Mouse (Mus musculus) midbrain, embryonic 13.5 days (tissue): ENCODE data around the gene Rnf123. TPM values are rescaled to one million over a fixed set of nuclear protein-coding genes. Genes with fewer than 3 reads are reported as not detected.
A peak's percentile ranks its signal among the peaks of the same experiment; 100 is the strongest.

Experiments
- ATAC-seq: fragments of 200-750 bp; cut with Nextera tagmentation; 2 replicates; pipeline ENCODE4 v1.8.0; 2017; ENCODE audit warnings: mild to moderate bottlenecking, moderate TSS enrichment, moderate library complexity
- H3K27ac ChIP-seq: fragments of 300-500 bp; sonication (generic); 2 replicates; pipeline ENCODE4 v1.5.1; 2015; ENCODE audit warnings: inconsistent platforms, mild to moderate bottlenecking, moderate library complexity
- H3K27me3 ChIP-seq: fragments of 300-500 bp; sonication (generic); 2 replicates; pipeline ENCODE4 v1.6.1; 2015; ENCODE audit warnings: mild to moderate bottlenecking, inconsistent platforms
- H3K36me3 ChIP-seq: fragments of 300-500 bp; sonication (generic); 2 replicates; pipeline ENCODE4 v1.6.1; 2015; ENCODE audit warnings: mild to moderate bottlenecking, inconsistent platforms
- H3K4me1 ChIP-seq: fragments of 300-500 bp; sonication (generic); replicated peaks from 2 replicates; pipeline ENCODE4 v1.6.1; 2015; ENCODE audit warnings: inconsistent platforms
- H3K4me2 ChIP-seq: fragments of 300-500 bp; sonication (generic); replicated peaks from 2 replicates; pipeline ENCODE4 v1.6.1; 2015; ENCODE audit warnings: moderate library complexity, mild to moderate bottlenecking, inconsistent platforms
- H3K4me3 ChIP-seq: fragments of 300-500 bp; sonication (generic); replicated peaks from 2 replicates; pipeline ENCODE4 v1.5.1; 2015; ENCODE audit warnings: mild to moderate bottlenecking, inconsistent platforms
- H3K9ac ChIP-seq: fragments of 300-500 bp; sonication (generic); replicated peaks from 2 replicates; pipeline ENCODE4 v1.6.1; 2015; ENCODE audit warnings: mild to moderate bottlenecking, inconsistent platforms
- H3K9me3 ChIP-seq: fragments of 300-500 bp; sonication (generic); 2 replicates; pipeline ENCODE4 v1.6.1; 2016; ENCODE audit warnings: mild to moderate bottlenecking, inconsistent platforms
- WGBS: fragments of 180-500 bp; shearing (Covaris S2); methylation state at CpG from one replicate; pipeline ENCODE4 v1.1.7; 2015; 5-methylcytosine and 5-hydroxymethylcytosine counted together
- polyA plus RNA-seq: library from polyadenylated mRNA; unstranded; fragments of >200 nt; fragmentation: Nextera tagmentation; extraction: Ambion mirVana; gene quantifications from 2 replicates; pipeline ENCODE4 v1.2.1, GENCODE M21; 2015

Rnf123 gene
- polyA plus RNA-seq, 1 experiment from 2014 or later = 46.2 TPM

GRCm38 (mm10) chr9:108055661-108056237 is 27.4 kb downstream of the Rnf123 start:
- H3K4me2 ChIP-seq = no peak overlapping the region
- H3K9ac ChIP-seq = no peak overlapping the region
- H3K36me3 ChIP-seq = peaks cover 85% of the 10 kb centered on the region
- no peak overlapping the region for H3K27ac ChIP-seq
- ATAC-seq = no peak
- no peak overlapping the region for H3K4me3 ChIP-seq
- H3K4me1 ChIP-seq = peaks cover 12% of the 10 kb centered on the region
- 91% methylated on average over 6 of the region's 6 CpGs for WGBS
- no peaks in the 10 kb centered on the region for H3K27me3 ChIP-seq
- H3K9me3 ChIP-seq = no peaks in the 10 kb centered on the region

DNA sequence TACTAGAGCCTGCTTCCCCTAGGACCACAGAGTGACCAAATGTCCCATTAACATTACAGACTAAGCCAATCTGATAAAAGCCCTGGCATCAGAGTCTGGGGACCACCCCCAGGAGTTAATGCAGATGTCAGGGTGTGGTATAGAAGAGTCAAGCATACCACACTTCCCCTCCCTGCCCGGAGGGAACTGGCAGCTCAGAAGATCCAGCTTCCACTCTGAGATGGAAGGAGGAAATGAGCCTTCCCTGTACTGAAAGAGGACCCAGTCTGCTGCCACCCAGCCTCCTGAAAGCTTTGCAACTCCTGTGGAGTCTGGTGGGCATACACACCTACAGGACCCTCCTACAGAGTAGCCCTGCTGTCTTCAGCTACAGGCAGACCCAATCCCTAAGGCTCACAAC is 28.1 kb downstream of the Rnf123 start:
- H3K4me1 ChIP-seq = peaks cover 16% of the 10 kb centered on the region
- H3K4me3 ChIP-seq = no peak overlapping the region
- ATAC-seq = no peak
- no peaks in the 10 kb centered on the region for H3K9me3 ChIP-seq
- 82% methylated on average over 1 of the region's 1 CpGs for WGBS
- peaks cover 84% of the 10 kb centered on the region for H3K36me3 ChIP-seq
- H3K4me2 ChIP-seq = no peak overlapping the region
- no peaks in the 10 kb centered on the region for H3K27me3 ChIP-seq
- H3K27ac ChIP-seq = no peak overlapping the region
- no peak overlapping the region for H3K9ac ChIP-seq

GRCm38 (mm10) chr9:108054331-108055040 is 28.7 kb downstream of the Rnf123 start:
- Histone ChIP-seq H3K36me3 (peaks cover 78% of the 10 kb centered on the region), H3K9ac (no peak overlapping the region)

DNA sequence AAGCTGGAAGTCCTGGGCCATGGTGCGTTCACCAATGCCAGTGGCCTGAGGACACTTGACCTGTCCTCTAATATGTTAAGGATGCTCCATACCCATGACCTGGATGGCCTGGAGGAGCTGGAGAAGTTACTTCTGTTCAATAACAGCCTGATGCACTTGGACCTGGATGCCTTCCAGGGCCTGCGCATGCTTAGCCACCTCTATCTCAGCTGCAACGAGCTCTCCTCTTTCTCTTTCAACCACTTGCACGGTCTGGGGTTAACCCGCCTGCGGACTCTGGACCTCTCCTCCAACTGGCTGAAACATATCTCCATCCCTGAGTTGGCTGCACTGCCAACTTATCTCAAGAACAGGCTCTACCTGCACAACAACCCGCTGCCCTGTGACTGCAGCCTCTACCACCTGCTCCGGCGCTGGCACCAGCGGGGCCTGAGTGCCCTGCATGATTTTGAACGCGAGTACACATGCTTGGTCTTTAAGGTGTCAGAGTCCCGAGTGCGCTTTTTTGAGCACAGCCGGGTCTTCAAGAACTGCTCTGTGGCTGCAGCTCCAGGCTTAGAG is 29.4 kb downstream of the Rnf123 start:
- WGBS = 92% methylated on average over 15 of the region's 15 CpGs
- H3K9ac ChIP-seq = no peak overlapping the region
- peaks cover 70% of the 10 kb centered on the region for H3K36me3 ChIP-seq

More at GRCm38 (mm10) chr9:108054331-108055040, 28.7 kb downstream of the Rnf123 start:
- no peak overlapping the region for H3K4me3 ChIP-seq
- 91% methylated on average over 22 of the region's 22 CpGs for WGBS
- H3K27ac ChIP-seq = no peak overlapping the region
- no peaks in the 10 kb centered on the region for H3K9me3 ChIP-seq
- ATAC-seq = no peak
- peaks cover 22% of the 10 kb centered on the region for H3K4me1 ChIP-seq
- H3K27me3 ChIP-seq = no peaks in the 10 kb centered on the region
- no peak overlapping the region for H3K4me2 ChIP-seq

DNA sequence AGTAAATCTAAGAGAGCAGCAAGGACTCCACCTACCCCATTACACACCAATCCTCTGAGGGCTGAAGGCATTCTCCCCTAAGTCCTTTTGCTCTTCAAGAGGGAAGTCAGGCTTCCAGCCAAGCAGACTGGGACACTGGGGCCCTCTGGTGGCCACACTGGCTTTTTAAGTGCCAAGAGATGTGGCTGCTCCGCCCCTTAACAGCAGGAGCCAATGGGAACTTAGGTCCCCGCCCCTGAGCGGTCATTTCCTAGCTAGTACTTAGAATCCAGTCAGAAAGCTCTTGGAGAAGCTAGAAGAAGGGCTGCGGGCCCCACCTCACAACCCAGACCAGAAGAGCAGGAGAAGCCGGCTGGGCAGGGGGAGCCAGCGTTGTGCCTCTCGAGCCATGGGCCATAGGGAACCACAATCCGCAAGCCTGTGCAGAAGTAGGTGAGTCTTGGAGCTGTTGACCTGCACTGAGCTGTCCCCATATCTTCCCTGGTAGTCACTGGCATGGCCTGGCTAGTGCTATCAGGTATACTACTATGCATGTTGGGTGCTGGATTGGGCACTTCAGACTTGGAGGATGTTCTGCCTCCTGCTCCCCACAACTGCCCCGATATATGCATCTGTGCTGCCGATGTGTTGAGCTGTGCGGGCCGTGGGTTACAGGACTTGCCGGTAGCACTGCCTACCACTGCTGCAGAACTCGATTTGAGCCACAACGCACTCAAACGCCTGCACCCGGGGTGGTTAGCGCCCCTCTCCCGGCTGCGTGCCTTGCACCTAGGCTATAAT is 30.1 kb downstream of the Rnf123 start, which contains the start of gene Amigo3:
TSS of gene Amigo3 (plus strand) at position 275 of the 780 bp plus-strand sequence.
- Histone ChIP-seq H3K36me3 (peaks cover 64% of the 10 kb centered on the region), H3K4me1 (peaks cover 29% of the 10 kb centered on the region), H3K4me2 (peak within 1 kb of the TSS; percentile 28), H3K9me3 (no peaks in the 10 kb centered on the region), H3K27ac (no peak within 1 kb of the TSS), H3K4me3 (0 out of 2 replicates have a peak within 1 kb of the TSS, but pooled peaks have one; percentile 2), H3K9ac (no peak within 1 kb of the TSS), H3K27me3 (no peaks in the 10 kb centered on the region)
- 61% methylated on average over 20 of the region's 20 CpGs for WGBS
- ATAC-seq = peak; percentile 15

More for the DNA sequence above, 29.4 kb downstream of the Rnf123 start:
- H3K4me3 ChIP-seq = no peak overlapping the region
- no peak for ATAC-seq
- H3K9me3 ChIP-seq = no peaks in the 10 kb centered on the region
- H3K27ac ChIP-seq = no peak overlapping the region
- H3K4me2 ChIP-seq = no peak overlapping the region
- peaks cover 23% of the 10 kb centered on the region for H3K4me1 ChIP-seq
- no peaks in the 10 kb centered on the region for H3K27me3 ChIP-seq

DNA sequence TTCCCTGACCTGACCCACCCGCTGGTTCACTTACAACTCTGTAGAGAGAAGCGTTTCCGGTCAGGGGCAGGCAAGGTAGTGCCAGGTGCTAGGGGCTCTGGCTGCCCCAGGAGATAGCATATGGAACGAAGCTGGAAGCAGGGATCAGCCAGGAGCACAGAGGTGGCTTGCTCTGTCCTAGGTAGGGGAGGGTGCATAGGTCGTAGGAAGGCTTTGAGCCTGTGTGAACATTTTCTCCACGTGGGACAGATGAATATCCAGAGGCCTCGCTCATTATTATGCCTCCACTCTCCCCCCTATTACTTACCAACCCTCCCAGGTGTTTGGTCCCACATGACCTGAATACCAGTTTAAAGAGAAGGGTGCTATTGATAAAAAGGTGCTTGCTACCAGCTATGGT is 30.7 kb downstream of the Rnf123 start:
- Histone ChIP-seq H3K9ac (no peak overlapping the region), H3K4me2 (no peak overlapping the region), H3K4me1 (peaks cover 35% of the 10 kb centered on the region), H3K9me3 (no peaks in the 10 kb centered on the region), H3K27me3 (no peaks in the 10 kb centered on the region), H3K36me3 (peaks cover 63% of the 10 kb centered on the region), H3K4me3 (no peak overlapping the region), H3K27ac (no peak overlapping the region)
- ATAC-seq = no peak
- 77% methylated on average over 7 of the region's 7 CpGs for WGBS

DNA sequence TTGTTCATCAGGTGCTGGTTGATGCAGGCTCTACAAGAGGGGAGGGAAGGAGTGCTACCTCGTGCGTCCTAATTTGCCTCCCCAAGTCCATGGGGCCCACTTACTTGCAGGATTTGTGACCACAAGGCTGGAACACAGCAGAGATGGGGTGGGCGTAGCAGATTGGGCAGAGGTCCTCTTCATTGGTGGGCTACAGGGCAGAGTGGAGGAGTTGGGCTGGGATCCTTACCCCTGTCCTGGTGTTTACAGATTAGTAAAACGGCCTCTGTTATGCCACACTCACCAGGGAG is 31.3 kb downstream of the Rnf123 start:
- no peaks in the 10 kb centered on the region for H3K9me3 ChIP-seq
- no peak overlapping the region for H3K27ac ChIP-seq
- WGBS = 90% methylated on average over 4 of the region's 4 CpGs
- no peak overlapping the region for H3K9ac ChIP-seq
- H3K27me3 ChIP-seq = no peaks in the 10 kb centered on the region
- no peak overlapping the region for H3K4me2 ChIP-seq
- H3K36me3 ChIP-seq = peaks cover 63% of the 10 kb centered on the region
- no peak for ATAC-seq
- H3K4me3 ChIP-seq = no peak overlapping the region
- H3K4me1 ChIP-seq = peaks cover 35% of the 10 kb centered on the region

- Histone ChIP-seq H3K4me3 (no peak overlapping the region), H3K9ac (no peak overlapping the region), H3K9me3 (no peaks in the 10 kb centered on the region), H3K4me2 (no peak overlapping the region), H3K27ac (no peak overlapping the region), H3K36me3 (peaks cover 63% of the 10 kb centered on the region), H3K4me1 (peaks cover 35% of the 10 kb centered on the region), H3K27me3 (no peaks in the 10 kb centered on the region)
- no peak for ATAC-seq
- WGBS = 95% methylated on average over 15 of the region's 15 CpGs
Measured at GRCm38 (mm10) chr9:108051184-108051930, 31.8 kb downstream of the Rnf123 start.

DNA sequence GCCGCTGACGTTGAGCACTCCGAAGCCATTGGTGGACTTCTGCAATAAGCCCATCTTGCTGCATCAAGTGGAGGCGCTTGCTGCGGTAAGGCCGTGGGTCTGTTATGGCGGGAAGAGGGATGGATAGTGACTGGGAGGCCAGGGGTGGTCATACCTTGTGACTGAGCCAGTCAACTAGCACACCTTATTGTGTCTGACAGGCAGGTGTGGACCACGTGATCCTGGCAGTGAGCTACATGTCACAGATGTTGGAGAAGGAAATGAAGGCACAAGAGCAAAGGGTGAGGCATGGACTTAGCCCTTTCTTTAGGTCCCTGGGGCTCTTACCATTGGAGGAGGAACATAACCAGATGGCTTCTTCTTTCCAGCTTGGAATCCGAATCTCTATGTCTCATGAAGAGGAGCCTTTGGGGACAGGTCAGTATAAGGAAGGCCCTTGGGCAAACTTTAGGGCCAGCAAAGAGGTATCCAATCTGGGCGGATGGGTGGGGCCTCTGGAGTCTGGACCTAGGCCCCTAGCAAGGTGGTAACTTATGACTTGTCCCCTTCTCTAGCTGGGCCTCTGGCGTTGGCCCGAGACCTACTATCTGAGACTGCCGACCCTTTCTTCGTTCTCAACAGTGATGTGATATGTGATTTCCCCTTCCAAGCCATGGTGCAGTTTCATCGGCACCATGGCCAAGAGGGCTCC is 33.4 kb downstream of the Rnf123 start:
- no peaks in the 10 kb centered on the region for H3K9me3 ChIP-seq
- peaks cover 35% of the 10 kb centered on the region for H3K4me1 ChIP-seq
- no peak; the same call in 1 of the 2 replicates for ATAC-seq
- peaks cover 62% of the 10 kb centered on the region for H3K36me3 ChIP-seq
- H3K4me3 ChIP-seq = peak overlapping the region; percentile 72
- peak overlapping the region; percentile 74 for H3K27ac ChIP-seq
- 43% methylated on average over 15 of the region's 15 CpGs for WGBS
- no peaks in the 10 kb centered on the region for H3K27me3 ChIP-seq
- H3K4me2 ChIP-seq = peak overlapping the region; percentile 80
- peak overlapping the region; percentile 75 for H3K9ac ChIP-seq

GRCm38 (mm10) chr9:108049016-108049455 is 34.1 kb downstream of the Rnf123 start, which contains the start of gene Gmppb:
TSS of gene Gmppb (plus strand) at chr9:108049242.
- H3K9me3 ChIP-seq = no peaks in the 10 kb centered on the region
- H3K4me1 ChIP-seq = peaks cover 35% of the 10 kb centered on the region
- WGBS = under 1% methylated on average over 39 of the region's 39 CpGs
- no peaks in the 10 kb centered on the region for H3K27me3 ChIP-seq
- H3K4me2 ChIP-seq = peak within 1 kb of the TSS; percentile 80
- ATAC-seq = peak; percentile 96
- H3K4me3 ChIP-seq = peak within 1 kb of the TSS; percentile 72
- H3K27ac ChIP-seq = peak within 1 kb of the TSS; percentile 74
- peaks cover 58% of the 10 kb centered on the region for H3K36me3 ChIP-seq
- H3K9ac ChIP-seq = peak within 1 kb of the TSS; percentile 75

DNA sequence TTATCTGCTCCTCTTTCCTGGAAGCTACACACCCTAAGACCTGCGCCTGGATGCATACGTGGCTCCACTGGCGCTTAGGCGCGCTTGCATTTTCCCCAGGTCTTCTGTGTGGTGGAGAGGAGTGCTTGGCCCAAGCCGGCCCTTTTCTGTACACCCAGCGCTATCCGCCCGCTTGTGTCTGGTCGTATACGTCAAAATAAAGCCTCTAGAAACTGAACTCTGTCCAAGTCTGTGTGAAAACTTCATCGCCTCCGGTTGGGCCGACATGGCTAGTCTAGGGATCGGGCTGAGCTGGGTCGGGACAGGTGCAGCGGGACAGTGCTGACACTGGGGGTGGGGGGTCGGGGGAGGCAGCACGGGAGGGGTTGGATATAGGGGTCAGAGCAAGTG is 34.6 kb downstream of the Rnf123 start:
- H3K27me3 ChIP-seq = no peaks in the 10 kb centered on the region
- H3K4me2 ChIP-seq = peak overlapping the region; percentile 80
- peak; percentile 59 for ATAC-seq
- H3K9me3 ChIP-seq = no peaks in the 10 kb centered on the region
- WGBS = 1% methylated on average over 19 of the region's 19 CpGs
- peak overlapping the region; percentile 75 for H3K9ac ChIP-seq
- peak overlapping the region; percentile 74 for H3K27ac ChIP-seq
- H3K36me3 ChIP-seq = peaks cover 55% of the 10 kb centered on the region
- peak overlapping the region; percentile 72 for H3K4me3 ChIP-seq
- peaks cover 34% of the 10 kb centered on the region for H3K4me1 ChIP-seq
